Mouse (Mus musculus) neural tube, embryonic 14.5 days (tissue): ENCODE results near the gene Magi3. TPM values are rescaled to one million over a fixed set of nuclear protein-coding genes. Genes with fewer than 3 reads are reported as not detected.

Experiments
- ATAC-seq: fragments of 200-750 bp; cut with Nextera tagmentation; 2 replicates; pipeline ENCODE4 v1.8.0; 2017; ENCODE audit warnings: low read depth, mild to moderate bottlenecking, moderate TSS enrichment, moderate library complexity
- H3K27ac ChIP-seq: fragments of 300-500 bp; sonication (generic); 2 replicates; pipeline ENCODE4 v1.5.1; 2014; ENCODE audit warnings: low read depth, mild to moderate bottlenecking, control low read depth, low read length, moderate library complexity, mixed read lengths
- H3K27me3 ChIP-seq: fragments of 300-500 bp; sonication (generic); 2 replicates; pipeline ENCODE4 v1.6.1; 2014; ENCODE audit warnings: low read length; ENCODE audit not compliant: control insufficient read depth, insufficient read depth
- H3K36me3 ChIP-seq: fragments of 300-500 bp; sonication (generic); 2 replicates; pipeline ENCODE4 v1.6.1; 2014; ENCODE audit warnings: low read length, mixed read lengths; ENCODE audit not compliant: control insufficient read depth, insufficient read depth
- H3K4me1 ChIP-seq: fragments of 300-500 bp; sonication (generic); 2 replicates; pipeline ENCODE4 v1.6.1; 2014; ENCODE audit warnings: low read length; ENCODE audit not compliant: control insufficient read depth, insufficient read depth
- H3K4me2 ChIP-seq: fragments of 300-500 bp; sonication (generic); 2 replicates; pipeline ENCODE4 v1.6.1; 2014; ENCODE audit warnings: mild to moderate bottlenecking, low read depth, low read length, control low read depth
- H3K4me3 ChIP-seq: fragments of 300-500 bp; sonication (generic); 2 replicates; pipeline ENCODE4 v1.5.1; 2014; ENCODE audit warnings: low read depth, low read length, control low read depth, mixed read lengths
- H3K9ac ChIP-seq: fragments of 300-500 bp; sonication (generic); replicated peaks from 2 replicates; pipeline ENCODE4 v1.6.1; 2014; ENCODE audit warnings: low read depth, mild to moderate bottlenecking, control low read depth, low read length, mixed read lengths
- H3K9me3 ChIP-seq: fragments of 300-500 bp; sonication (generic); 2 replicates; pipeline ENCODE4 v1.6.1; 2016; ENCODE audit warnings: low read length; ENCODE audit not compliant: control insufficient read depth
- WGBS: fragments of 180-500 bp; shearing (Covaris S2); extraction: QIAGEN DNeasy Blood & Tissue Kit; methylation state at CpG from one replicate; pipeline ENCODE4 v1.1.7; 2014; 5-methylcytosine and 5-hydroxymethylcytosine counted together
- polyA plus RNA-seq: library from polyadenylated mRNA; unstranded; fragments of >200 nt; fragmentation: Nextera tagmentation; extraction: Ambion mirVana; gene quantifications from 2 replicates; pipeline ENCODE4 v1.2.1, GENCODE M21; 2014

Magi3 gene
- polyA plus RNA-seq, 1 experiment from 2014 or later: 10.6 TPM

DNA sequence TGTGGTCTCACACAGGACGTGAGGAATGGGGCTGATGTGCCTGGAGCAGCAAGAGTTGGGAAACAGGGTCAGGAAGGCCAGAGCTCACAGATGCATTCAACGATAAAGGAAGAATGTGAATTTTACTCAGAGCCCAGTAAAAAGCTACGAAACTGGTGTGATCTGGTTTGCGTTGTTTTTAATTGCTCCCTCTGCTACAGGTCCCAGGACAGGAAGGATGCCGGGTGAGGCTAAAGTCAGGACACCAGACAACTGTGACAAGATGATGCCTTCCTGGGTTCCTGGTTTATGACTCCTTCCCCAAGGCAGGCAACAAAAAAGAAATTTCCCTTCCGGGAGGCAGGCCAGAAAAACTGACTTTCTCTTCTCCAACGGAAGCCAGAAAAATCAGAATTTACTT lies 6.6 kb upstream of the Magi3 start:
- Histone ChIP-seq H3K27me3 (no peaks in the 10 kb centered on the region), H3K27ac (no peak overlapping the region), H3K36me3 (no peaks in the 10 kb centered on the region), H3K9me3 (no peaks in the 10 kb centered on the region), H3K4me1 (no peaks in the 10 kb centered on the region), H3K9ac (no peak overlapping the region), H3K4me3 (no peak overlapping the region), H3K4me2 (no peak overlapping the region)
- 34% methylated on average over 7 of the region's 7 CpGs for WGBS
- ATAC-seq: no peak

DNA sequence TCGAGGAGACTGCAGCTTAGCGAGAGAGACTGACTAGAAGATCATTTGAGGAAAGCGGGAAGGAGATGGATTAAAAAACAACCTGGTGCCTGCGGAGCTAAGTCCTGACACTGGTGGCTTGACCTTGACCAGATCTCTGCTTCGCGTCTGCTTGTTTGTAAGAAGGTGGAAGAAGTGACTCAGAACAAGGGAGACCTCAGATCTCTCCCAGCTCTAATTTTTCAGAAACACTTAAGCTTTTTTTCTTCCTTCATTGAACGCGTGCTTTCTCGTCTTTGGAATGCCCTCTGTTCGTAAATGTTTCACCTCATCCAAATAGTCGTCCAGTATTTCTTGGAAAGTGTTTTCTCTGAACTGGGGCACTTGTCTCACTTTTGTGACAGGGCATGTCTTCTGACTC lies 982 bp upstream of the Magi3 start:
- Histone ChIP-seq H3K27ac (peak overlapping the region; percentile 2; the same call in 1 of the 2 replicates), H3K9me3 (no peaks in the 10 kb centered on the region), H3K4me2 (peak overlapping the region; percentile 59), H3K36me3 (no peaks in the 10 kb centered on the region), H3K4me1 (no peaks in the 10 kb centered on the region), H3K9ac (no peak overlapping the region), H3K27me3 (no peaks in the 10 kb centered on the region), H3K4me3 (peak overlapping the region; percentile 80)
- ATAC-seq: no peak
- 9% methylated on average over 11 of the region's 11 CpGs for WGBS

DNA sequence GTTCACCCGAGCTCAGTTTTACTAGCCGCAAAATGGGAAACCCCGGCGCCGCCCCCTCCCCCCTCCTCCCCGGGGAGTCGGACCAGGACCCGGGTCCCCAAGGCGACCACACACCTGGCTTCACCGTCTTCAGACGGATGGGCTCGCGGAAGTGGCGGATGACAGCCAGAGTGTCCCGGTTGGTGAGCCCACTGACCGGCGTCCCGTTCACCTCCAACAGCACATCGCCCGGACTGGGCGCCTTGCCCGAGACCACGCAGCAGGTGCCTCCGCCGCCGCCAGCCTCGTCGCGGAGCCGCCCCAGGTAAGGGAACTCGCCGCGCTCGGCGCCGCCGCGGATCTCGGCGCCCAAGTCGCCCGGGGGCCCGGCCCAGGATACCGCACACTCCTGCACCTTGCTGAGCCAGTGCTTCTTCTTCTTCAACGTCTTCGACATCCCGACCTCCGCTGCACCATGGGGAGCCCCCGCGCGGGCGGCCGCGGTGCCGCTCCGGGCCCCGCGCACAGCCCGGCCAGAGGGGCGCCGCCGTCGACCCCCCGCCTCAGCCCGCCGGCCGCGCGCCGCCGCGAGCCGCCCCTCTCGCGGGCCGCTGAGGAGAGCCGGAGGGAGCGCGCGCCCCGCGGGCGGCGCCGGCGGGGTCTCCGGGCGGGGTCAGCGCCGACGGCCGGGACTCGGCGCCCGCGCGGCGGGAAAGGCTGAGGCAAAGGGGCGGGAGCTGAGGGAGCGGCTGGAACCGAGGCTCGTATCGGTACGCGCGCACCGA lies 461 bp downstream of the Magi3 start:
- no peaks in the 10 kb centered on the region for H3K9me3 ChIP-seq
- H3K4me2 ChIP-seq: peak overlapping the region; percentile 69
- H3K36me3 ChIP-seq: no peaks in the 10 kb centered on the region
- peak overlapping the region; percentile 96 for H3K27ac ChIP-seq
- H3K27me3 ChIP-seq: no peaks in the 10 kb centered on the region
- ATAC-seq: peak; percentile 1
- H3K4me3 ChIP-seq: peak overlapping the region; percentile 80
- WGBS: under 1% methylated on average over 65 of the region's 107 CpGs
- no peaks in the 10 kb centered on the region for H3K4me1 ChIP-seq
- peak overlapping the region; percentile 92 for H3K9ac ChIP-seq

DNA sequence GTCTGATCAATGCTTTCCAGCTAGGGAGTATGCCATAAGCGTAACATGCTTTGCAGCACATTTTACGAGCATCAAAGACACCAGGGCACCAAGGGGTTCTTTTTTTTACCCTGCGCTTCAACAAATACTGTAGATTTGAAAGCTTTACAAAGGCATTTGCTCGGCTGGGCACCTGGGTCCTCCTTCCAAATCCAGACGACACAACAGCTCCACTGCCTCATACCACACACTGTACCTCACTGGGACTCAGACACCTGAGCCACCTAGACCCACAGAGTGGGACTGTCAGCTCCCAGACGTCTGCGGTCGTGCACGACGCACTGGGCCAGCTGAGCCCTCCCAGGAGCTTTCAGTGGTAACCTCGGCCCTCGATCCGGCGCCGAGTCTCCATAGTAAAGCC lies 1.2 kb downstream of the Magi3 start:
- Histone ChIP-seq H3K27ac (peak overlapping the region; percentile 96; the same call in 1 of the 2 replicates), H3K9me3 (no peaks in the 10 kb centered on the region), H3K36me3 (no peaks in the 10 kb centered on the region), H3K9ac (peak overlapping the region; percentile 92), H3K4me1 (no peaks in the 10 kb centered on the region), H3K27me3 (no peaks in the 10 kb centered on the region), H3K4me2 (peak overlapping the region; percentile 69), H3K4me3 (peak overlapping the region; percentile 80)
- WGBS: under 1% methylated on average over 15 of the region's 15 CpGs
- no peak for ATAC-seq

DNA sequence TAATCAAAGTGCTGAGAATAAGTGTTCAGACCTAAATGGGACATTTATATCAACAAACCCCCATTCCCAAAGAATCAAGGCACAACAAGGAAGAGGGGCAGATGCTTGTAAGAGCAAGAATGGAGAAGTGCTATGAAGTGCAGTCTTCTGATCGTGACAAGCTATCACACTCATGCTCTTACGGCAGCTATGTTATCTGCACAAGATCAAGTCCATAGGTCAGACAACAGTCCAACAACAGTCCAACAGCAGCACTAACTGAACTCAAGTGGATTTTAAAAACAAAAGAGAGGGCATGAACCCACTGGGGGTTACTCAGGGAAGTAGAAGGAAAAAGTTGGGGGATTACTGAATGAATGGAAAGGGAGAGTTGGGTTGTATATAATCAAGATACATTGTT lies 30.4 kb downstream of the Magi3 start:
- Histone ChIP-seq H3K9ac (no peak overlapping the region), H3K27ac (no peak overlapping the region), H3K4me1 (no peaks in the 10 kb centered on the region), H3K4me2 (no peak overlapping the region), H3K4me3 (no peak overlapping the region), H3K36me3 (no peaks in the 10 kb centered on the region), H3K27me3 (no peaks in the 10 kb centered on the region), H3K9me3 (no peaks in the 10 kb centered on the region)
- WGBS: 96% methylated on average over 2 of the region's 2 CpGs
- ATAC-seq: no peak

DNA sequence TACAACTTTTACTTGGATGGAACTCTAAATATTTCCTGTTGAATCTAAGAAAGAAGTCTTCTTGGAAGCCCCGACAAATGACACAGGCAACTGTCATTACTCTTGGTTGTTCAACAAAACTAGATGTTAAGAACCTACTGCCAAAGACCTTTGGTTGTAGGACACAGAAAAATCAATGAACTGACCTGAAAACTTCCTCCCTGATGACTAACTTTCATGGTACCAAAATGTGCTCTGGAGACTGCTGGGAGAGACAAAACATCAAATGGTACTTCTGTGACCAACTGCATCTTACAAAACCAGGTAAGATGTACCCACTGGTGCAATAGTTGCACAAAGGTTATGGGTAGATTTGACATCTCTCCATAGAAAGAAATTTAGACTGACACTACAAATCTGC lies 30.9 kb downstream of the Magi3 start:
- Histone ChIP-seq H3K4me1 (no peaks in the 10 kb centered on the region), H3K36me3 (no peaks in the 10 kb centered on the region), H3K4me3 (no peak overlapping the region), H3K9ac (no peak overlapping the region), H3K4me2 (no peak overlapping the region), H3K27ac (no peak overlapping the region), H3K9me3 (no peaks in the 10 kb centered on the region), H3K27me3 (no peaks in the 10 kb centered on the region)
- WGBS: 100% methylated on average over 1 of the region's 1 CpGs
- ATAC-seq: no peak

DNA sequence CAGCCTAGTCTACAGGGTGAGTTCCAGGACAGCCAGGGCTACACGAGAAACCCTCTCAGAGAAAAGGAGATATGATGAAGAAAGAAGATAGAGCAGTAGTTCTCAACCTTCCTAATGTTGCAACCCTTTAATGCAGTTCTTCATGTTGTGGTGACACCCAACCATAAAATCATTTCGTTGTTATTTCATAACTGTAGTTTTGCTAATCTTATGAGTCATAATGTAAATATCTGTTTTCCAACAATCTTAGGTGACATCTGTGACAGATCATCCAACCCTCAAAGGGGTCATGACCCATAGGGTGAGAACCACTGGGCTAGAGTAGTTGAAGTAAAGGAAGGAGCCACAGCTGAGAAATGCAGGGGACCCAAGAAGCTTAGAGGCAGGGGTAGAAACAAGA lies 35.9 kb downstream of the Magi3 start:
- no peaks in the 10 kb centered on the region for H3K4me1 ChIP-seq
- no peaks in the 10 kb centered on the region for H3K27me3 ChIP-seq
- H3K36me3 ChIP-seq: no peaks in the 10 kb centered on the region
- H3K9me3 ChIP-seq: no peaks in the 10 kb centered on the region
- H3K9ac ChIP-seq: no peak overlapping the region
- no peak overlapping the region for H3K4me3 ChIP-seq
- ATAC-seq: no peak
- no peak overlapping the region for H3K4me2 ChIP-seq
- no peak overlapping the region for H3K27ac ChIP-seq
- 99% methylated on average over 2 of the region's 2 CpGs for WGBS

DNA sequence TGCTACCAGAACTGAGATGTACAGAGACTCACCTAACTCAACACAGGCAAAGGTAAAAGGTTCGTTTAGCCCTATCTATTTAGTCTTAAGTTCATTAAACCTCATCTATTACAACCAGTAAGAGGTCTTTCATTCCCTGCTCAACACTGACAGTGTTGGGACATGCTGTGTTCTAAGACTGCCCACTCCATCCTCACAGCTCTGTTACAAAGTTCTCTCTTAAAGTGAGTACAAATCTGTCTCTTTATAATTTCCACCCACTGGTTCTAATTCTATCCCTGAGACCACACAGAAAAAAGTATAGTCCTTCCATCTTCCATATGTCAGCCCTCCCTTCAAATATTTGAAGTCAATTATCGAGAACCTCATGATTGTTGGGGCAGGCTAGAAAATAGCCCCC lies 36.5 kb downstream of the Magi3 start:
- Histone ChIP-seq H3K9ac (no peak overlapping the region), H3K4me1 (no peaks in the 10 kb centered on the region), H3K4me2 (no peak overlapping the region), H3K36me3 (no peaks in the 10 kb centered on the region), H3K4me3 (no peak overlapping the region), H3K27me3 (no peaks in the 10 kb centered on the region), H3K9me3 (no peaks in the 10 kb centered on the region), H3K27ac (no peak overlapping the region)
- no peak for ATAC-seq
- WGBS: 83% methylated on average over 2 of the region's 2 CpGs

DNA sequence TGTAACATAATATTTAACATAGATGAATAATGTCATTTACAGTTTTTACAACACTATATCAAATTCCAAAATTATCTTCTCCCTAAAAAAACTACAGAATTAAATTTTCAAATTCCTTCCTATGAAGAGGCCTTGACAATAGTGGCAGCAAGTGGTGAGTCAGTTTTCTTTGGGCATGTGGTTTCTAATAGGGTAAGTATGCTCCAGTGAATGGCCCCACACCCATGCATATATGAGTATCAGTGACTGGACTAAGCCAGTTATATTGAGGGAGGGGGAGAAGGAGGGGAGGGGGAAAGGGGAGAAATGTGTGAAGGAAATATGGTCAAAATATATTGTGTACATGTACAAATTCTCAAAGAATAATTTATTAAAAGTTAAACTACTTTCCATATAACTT lies 37.5 kb downstream of the Magi3 start:
- Histone ChIP-seq H3K4me1 (no peaks in the 10 kb centered on the region), H3K9me3 (no peaks in the 10 kb centered on the region), H3K36me3 (no peaks in the 10 kb centered on the region), H3K27ac (no peak overlapping the region), H3K9ac (no peak overlapping the region), H3K4me3 (no peak overlapping the region), H3K4me2 (no peak overlapping the region), H3K27me3 (no peaks in the 10 kb centered on the region)
- ATAC-seq: no peak
